Mouse (Mus musculus): ENCODE data around the gene Rnf19b. TPM values are rescaled to one million over a fixed set of nuclear protein-coding genes. Genes with fewer than 3 reads are reported as not detected.
A peak's percentile ranks its signal among the peaks of the same experiment; 100 is the strongest.

Gene Rnf19b
- polyA plus RNA-seq, 1 experiment from 2014 or later: 35.3 TPM

DNA sequence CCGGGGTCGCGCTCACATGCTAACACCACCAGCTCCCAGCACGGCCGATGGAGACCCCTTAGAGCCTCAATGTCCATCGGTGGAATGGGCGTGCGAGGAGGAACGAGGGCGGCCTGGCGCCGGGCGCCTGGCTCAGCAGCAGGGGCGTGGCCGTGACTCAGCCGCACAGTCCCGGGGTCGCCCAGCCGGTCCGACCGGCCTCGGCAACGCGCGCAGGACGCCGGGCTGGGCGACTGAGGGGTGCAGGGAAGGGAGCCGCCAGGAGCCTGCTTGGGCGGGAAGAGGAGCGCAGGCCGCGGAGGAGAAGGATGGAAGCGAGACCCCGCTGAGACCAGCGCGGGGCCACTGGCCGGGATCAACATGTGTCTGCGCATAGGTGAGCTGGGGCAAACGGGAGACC, 47.3 kb downstream of the Rnf19b start, which contains the start of gene Tmem54:
Gene Tmem54, plus strand, starts transcription at position 193 of the 400 bp plus-strand sequence.
- no peak within 1 kb of the TSS; the same call in 1 of the 2 replicates for H3K9ac ChIP-seq (replicated peaks; ENCODE audit: low read length)
- DNase-seq (no peak), ATAC-seq (ENCODE audit: low FRiP score, low TSS enrichment) (no peak)
- no peaks in the 10 kb centered on the region for H3K4me1 ChIP-seq (ENCODE audit: control insufficient read depth, insufficient read depth, low read length)
- peak within 1 kb of the TSS; percentile 37 for H3K4me2 ChIP-seq (ENCODE audit: low read length)
- no peaks in the 10 kb centered on the region for H3K36me3 ChIP-seq (ENCODE audit: control insufficient read depth, insufficient read depth, low read length)
- WGBS: 2% methylated on average over 40 of the region's 40 CpGs
- H3K27ac ChIP-seq (replicated peaks; ENCODE audit: low read depth, low read length): no peak within 1 kb of the TSS
- peak within 1 kb of the TSS; percentile 13; the same call in 1 of the 2 replicates for H3K4me3 ChIP-seq (replicated peaks; ENCODE audit: low read depth, low read length)
- H3K9me3 ChIP-seq (ENCODE audit: control insufficient read depth, low read length): no peaks in the 10 kb centered on the region
- peaks cover 28% of the 10 kb centered on the region for H3K27me3 ChIP-seq (ENCODE audit: control insufficient read depth, insufficient read depth, low read length)

DNA sequence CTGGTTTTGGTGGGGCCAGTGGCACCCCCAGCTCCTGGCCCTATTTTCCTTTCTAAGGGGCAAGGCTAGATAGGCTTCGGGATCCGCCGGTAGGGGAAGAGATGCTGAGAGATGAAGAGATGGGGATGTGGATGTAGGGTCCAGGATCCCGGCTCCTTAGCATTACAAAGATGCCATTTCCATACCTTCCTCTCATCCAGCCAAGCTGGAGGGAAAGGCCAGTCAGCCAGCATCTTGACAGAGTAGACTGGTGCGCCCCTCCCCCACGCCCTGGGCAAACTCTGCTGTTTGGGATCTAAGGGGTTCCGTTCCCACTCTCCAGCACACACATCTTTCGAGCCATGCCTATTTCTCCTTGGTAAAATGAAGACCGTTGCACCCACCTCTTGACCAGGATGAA, 48.0 kb downstream of the Rnf19b start:
- WGBS: 23% methylated on average over 9 of the region's 9 CpGs
- H3K4me1 ChIP-seq (ENCODE audit: control insufficient read depth, insufficient read depth, low read length): no peaks in the 10 kb centered on the region
- DNase-seq (no peak), ATAC-seq (ENCODE audit: low FRiP score, low TSS enrichment) (no peak)
- no peak overlapping the region for H3K4me2 ChIP-seq (ENCODE audit: low read length)
- no peaks in the 10 kb centered on the region for H3K9me3 ChIP-seq (ENCODE audit: control insufficient read depth, low read length)
- no peaks in the 10 kb centered on the region for H3K36me3 ChIP-seq (ENCODE audit: control insufficient read depth, insufficient read depth, low read length)
- no peak overlapping the region for H3K27ac ChIP-seq (replicated peaks; ENCODE audit: low read depth, low read length)
- H3K4me3 ChIP-seq (replicated peaks; ENCODE audit: low read depth, low read length): no peak overlapping the region
- H3K9ac ChIP-seq (replicated peaks; ENCODE audit: low read length): no peak overlapping the region
- peaks cover 28% of the 10 kb centered on the region for H3K27me3 ChIP-seq (ENCODE audit: control insufficient read depth, insufficient read depth, low read length)

DNA sequence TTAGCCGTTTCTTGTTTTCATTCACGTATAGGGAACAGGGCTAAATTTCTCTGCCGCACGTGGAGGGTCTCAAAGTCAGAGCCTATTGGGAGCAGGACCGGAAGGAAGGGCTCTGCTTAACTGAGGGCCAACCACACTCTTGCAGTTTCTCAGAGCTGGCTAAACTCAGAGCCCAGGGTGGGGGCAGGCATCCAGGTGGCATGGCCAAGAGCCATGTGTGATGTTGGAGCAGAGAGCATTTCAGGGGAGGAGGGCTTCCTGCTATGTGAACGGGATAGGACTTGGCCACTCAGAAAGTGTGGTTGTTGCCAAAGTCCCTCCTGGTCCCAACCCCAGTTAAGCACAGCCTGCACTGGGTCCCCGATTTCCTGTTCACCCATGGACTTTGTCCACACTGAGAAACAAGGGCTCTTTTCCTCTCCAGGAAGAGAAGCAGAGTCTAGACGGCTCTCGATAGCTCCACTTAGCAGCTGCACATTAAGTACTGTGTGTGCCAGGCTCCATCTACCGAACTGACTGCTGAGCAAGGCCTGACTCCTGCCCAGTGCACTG, 49.4 kb downstream of the Rnf19b start:
- H3K9me3 ChIP-seq (ENCODE audit: control insufficient read depth, low read length): no peaks in the 10 kb centered on the region
- ATAC-seq (ENCODE audit: low FRiP score, low TSS enrichment) (no peak), DNase-seq (no peak)
- H3K4me3 ChIP-seq (replicated peaks; ENCODE audit: low read depth, low read length): no peak overlapping the region
- WGBS: 76% methylated on average over 10 of the region's 10 CpGs
- H3K4me2 ChIP-seq (ENCODE audit: low read length): no peak overlapping the region
- H3K27me3 ChIP-seq (ENCODE audit: control insufficient read depth, insufficient read depth, low read length): peaks cover 28% of the 10 kb centered on the region
- no peak overlapping the region for H3K27ac ChIP-seq (replicated peaks; ENCODE audit: low read depth, low read length)
- no peak overlapping the region for H3K9ac ChIP-seq (replicated peaks; ENCODE audit: low read length)
- 0 out of 2 replicates have a peak, but pooled peaks cover 2% of the 10 kb centered on the region for H3K4me1 ChIP-seq (ENCODE audit: control insufficient read depth, insufficient read depth, low read length)
- no peaks in the 10 kb centered on the region for H3K36me3 ChIP-seq (ENCODE audit: control insufficient read depth, insufficient read depth, low read length)

DNA sequence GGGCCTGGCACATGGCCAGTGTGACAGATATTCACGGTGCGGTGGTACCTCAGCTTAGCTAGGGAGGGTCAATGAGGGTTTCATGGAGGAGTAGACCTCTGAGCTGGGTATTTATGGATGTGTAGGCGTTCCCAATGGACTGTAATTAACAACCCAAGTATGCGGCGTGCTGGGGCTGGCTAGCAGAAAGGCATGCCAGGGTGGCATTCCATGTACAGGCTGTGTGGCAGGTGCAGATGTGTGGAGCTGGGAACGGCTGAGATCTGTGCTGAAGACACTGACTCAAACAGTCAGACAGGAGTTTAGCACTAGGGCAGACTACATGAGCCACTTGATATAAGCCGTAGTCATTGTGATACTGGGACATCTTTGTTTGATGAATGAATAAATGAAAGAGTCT, 50.6 kb downstream of the Rnf19b start:
- H3K36me3 ChIP-seq (ENCODE audit: control insufficient read depth, insufficient read depth, low read length): no peaks in the 10 kb centered on the region
- 86% methylated on average over 7 of the region's 7 CpGs for WGBS
- no peak overlapping the region for H3K4me2 ChIP-seq (ENCODE audit: low read length)
- DNase-seq (no peak), ATAC-seq (ENCODE audit: low FRiP score, low TSS enrichment) (no peak)
- 0 out of 2 replicates have a peak, but pooled peaks cover 7% of the 10 kb centered on the region for H3K4me1 ChIP-seq (ENCODE audit: control insufficient read depth, insufficient read depth, low read length)
- H3K9me3 ChIP-seq (ENCODE audit: control insufficient read depth, low read length): no peaks in the 10 kb centered on the region
- H3K27ac ChIP-seq (replicated peaks; ENCODE audit: low read depth, low read length): no peak overlapping the region
- no peak overlapping the region for H3K4me3 ChIP-seq (replicated peaks; ENCODE audit: low read depth, low read length)
- H3K9ac ChIP-seq (replicated peaks; ENCODE audit: low read length): no peak overlapping the region
- H3K27me3 ChIP-seq (ENCODE audit: control insufficient read depth, insufficient read depth, low read length): peaks cover 28% of the 10 kb centered on the region

DNA sequence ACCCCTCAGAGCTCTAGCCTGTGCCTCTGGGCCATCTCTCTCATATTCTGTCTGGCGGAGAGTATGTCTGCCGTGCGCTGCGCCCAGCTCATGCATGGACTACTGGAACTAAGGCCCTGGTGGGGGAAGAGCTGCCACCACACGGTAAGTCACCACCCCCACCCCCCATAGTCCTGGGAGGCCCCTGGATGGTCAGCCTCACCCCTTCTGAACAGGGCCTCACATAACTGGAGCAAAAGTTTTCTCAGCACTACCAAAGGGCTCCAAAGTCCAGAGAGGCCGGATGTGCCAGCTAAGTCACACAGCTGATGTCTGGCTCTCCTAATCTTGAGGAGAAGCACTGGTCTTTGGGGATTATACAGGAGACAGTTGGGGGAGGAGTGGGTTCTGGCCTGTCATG, 52.7 kb downstream of the Rnf19b start:
- 89% methylated on average over 6 of the region's 6 CpGs for WGBS
- H3K4me1 ChIP-seq (ENCODE audit: control insufficient read depth, insufficient read depth, low read length): peaks cover 8% of the 10 kb centered on the region; the same call in 1 of the 2 replicates
- H3K27ac ChIP-seq (replicated peaks; ENCODE audit: low read depth, low read length): no peak overlapping the region
- no peak overlapping the region for H3K4me3 ChIP-seq (replicated peaks; ENCODE audit: low read depth, low read length)
- no peaks in the 10 kb centered on the region for H3K9me3 ChIP-seq (ENCODE audit: control insufficient read depth, low read length)
- no peak for ATAC-seq (ENCODE audit: low FRiP score, low TSS enrichment)
- no peak for DNase-seq
- H3K36me3 ChIP-seq (ENCODE audit: control insufficient read depth, insufficient read depth, low read length): no peaks in the 10 kb centered on the region
- peaks cover 10% of the 10 kb centered on the region for H3K27me3 ChIP-seq (ENCODE audit: control insufficient read depth, insufficient read depth, low read length)
- H3K9ac ChIP-seq (replicated peaks; ENCODE audit: low read length): no peak overlapping the region
- H3K4me2 ChIP-seq (ENCODE audit: low read length): no peak overlapping the region

DNA sequence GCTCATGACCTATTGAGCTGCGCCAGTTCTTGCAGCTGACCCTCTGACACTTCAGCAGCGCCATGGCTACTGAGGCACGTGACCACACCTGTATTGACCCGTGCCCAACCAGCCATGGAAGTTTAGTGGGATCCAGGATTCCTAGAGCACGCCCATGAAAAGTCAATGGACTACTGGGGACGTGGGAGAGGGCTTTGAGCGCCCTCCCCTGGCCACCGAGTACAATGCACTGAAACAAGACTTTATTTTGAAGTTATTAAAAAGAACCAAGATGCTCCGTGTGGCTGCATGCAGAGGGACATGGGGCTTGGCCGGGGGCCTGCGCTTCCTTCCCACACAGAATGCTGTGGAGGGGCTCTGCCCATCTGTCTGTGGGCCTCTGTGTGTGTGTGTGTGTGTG, 53.3 kb downstream of the Rnf19b start:
- H3K9ac ChIP-seq (replicated peaks; ENCODE audit: low read length): no peak overlapping the region
- no peak overlapping the region for H3K27ac ChIP-seq (replicated peaks; ENCODE audit: low read depth, low read length)
- H3K4me1 ChIP-seq (ENCODE audit: control insufficient read depth, insufficient read depth, low read length): peaks cover 12% of the 10 kb centered on the region; the same call in 1 of the 2 replicates
- ATAC-seq (ENCODE audit: low FRiP score, low TSS enrichment): no peak
- DNase-seq: no peak
- no peak overlapping the region for H3K4me3 ChIP-seq (replicated peaks; ENCODE audit: low read depth, low read length)
- no peaks in the 10 kb centered on the region for H3K9me3 ChIP-seq (ENCODE audit: control insufficient read depth, low read length)
- no peak overlapping the region for H3K4me2 ChIP-seq (ENCODE audit: low read length)
- peaks cover 4% of the 10 kb centered on the region for H3K27me3 ChIP-seq (ENCODE audit: control insufficient read depth, insufficient read depth, low read length)
- 60% methylated on average over 11 of the region's 11 CpGs for WGBS
- no peaks in the 10 kb centered on the region for H3K36me3 ChIP-seq (ENCODE audit: control insufficient read depth, insufficient read depth, low read length)

DNA sequence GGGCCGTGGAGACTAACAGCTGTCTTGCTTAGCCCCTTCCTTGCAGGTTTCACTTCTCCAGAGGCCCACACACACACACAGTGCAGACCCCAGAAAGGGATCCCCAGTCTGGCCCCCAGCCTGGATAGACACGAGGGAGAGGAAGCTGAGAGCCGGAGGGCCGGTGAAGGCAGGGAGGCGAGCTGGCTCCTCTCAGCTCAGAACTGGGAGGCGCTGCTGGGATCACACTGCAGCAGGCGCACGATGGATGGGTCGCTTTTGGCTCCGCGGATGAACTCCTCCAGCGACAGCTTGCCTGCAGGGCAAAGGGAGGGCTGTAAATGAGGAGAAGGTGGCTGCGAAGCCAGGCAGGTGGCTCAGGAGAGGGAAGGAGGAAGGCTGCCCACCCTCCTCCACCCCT, 54.2 kb downstream of the Rnf19b start:
- ATAC-seq (ENCODE audit: low FRiP score, low TSS enrichment) (no peak), DNase-seq (peak; percentile 48)
- H3K4me1 ChIP-seq (ENCODE audit: control insufficient read depth, insufficient read depth, low read length): peaks cover 12% of the 10 kb centered on the region; the same call in 1 of the 2 replicates
- H3K36me3 ChIP-seq (ENCODE audit: control insufficient read depth, insufficient read depth, low read length): no peaks in the 10 kb centered on the region
- peak overlapping the region; percentile 45; the same call in 1 of the 2 replicates for H3K27ac ChIP-seq (replicated peaks; ENCODE audit: low read depth, low read length)
- H3K4me2 ChIP-seq (ENCODE audit: low read length): no peak overlapping the region
- 64% methylated on average over 13 of the region's 13 CpGs for WGBS
- no peaks in the 10 kb centered on the region for H3K27me3 ChIP-seq (ENCODE audit: control insufficient read depth, insufficient read depth, low read length)
- no peaks in the 10 kb centered on the region for H3K9me3 ChIP-seq (ENCODE audit: control insufficient read depth, low read length)
- no peak overlapping the region for H3K9ac ChIP-seq (replicated peaks; ENCODE audit: low read length)
- no peak overlapping the region for H3K4me3 ChIP-seq (replicated peaks; ENCODE audit: low read depth, low read length)

DNA sequence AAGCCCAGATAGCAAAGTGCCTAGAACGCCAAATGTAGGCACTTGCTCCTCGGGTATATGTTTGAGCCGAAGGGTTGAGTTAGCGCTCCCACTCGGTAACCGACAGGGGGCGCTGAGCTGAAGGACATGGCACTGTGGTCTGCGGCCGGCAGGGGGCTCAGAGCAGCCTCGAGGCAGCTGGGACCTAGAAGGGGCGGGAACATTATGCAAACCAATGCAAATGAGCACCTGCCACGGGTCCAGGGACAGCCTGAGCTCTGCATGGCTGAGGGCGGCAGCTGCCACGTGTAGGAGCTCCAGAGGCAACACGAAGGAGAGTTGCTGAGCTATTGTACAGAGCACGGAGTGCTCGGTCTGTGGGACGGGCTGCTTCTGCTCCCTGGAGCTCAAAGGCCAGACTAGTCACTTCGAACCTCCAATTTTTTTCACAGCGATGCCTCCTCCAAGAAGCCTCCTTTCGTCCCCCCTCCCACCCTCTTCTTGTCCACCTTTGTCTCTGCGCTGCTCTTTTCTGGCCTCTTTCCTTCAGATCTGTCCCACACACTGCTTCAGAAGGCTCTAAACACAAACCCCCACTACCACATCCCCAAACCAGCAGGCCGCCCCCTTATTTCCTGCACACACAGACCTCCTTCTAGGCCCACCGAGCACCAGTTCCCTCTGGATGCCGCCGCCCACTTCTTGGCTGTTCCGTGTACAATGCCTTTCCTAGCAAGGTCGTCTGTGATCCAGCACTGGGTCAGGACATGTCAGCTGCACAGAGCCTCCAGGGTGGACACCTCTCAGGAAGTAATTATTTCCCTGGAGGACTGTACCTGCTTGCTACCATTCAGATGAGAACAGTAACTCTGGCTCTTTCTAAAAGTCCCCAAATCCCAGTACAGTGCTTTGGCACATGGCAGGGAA, 55.3 kb downstream of the Rnf19b start:
- H3K9ac ChIP-seq (replicated peaks; ENCODE audit: low read length): no peak overlapping the region
- DNase-seq (peak; percentile 91), ATAC-seq (ENCODE audit: low FRiP score, low TSS enrichment) (peak; percentile 87)
- H3K27me3 ChIP-seq (ENCODE audit: control insufficient read depth, insufficient read depth, low read length): no peaks in the 10 kb centered on the region
- no peak overlapping the region for H3K4me3 ChIP-seq (replicated peaks; ENCODE audit: low read depth, low read length)
- peaks cover 12% of the 10 kb centered on the region; the same call in 1 of the 2 replicates for H3K4me1 ChIP-seq (ENCODE audit: control insufficient read depth, insufficient read depth, low read length)
- H3K36me3 ChIP-seq (ENCODE audit: control insufficient read depth, insufficient read depth, low read length): no peaks in the 10 kb centered on the region
- H3K4me2 ChIP-seq (ENCODE audit: low read length): no peak overlapping the region
- H3K9me3 ChIP-seq (ENCODE audit: control insufficient read depth, low read length): no peaks in the 10 kb centered on the region
- H3K27ac ChIP-seq (replicated peaks; ENCODE audit: low read depth, low read length): peak overlapping the region; percentile 26; the same call in 1 of the 2 replicates
- WGBS: 25% methylated on average over 28 of the region's 28 CpGs

Data from midbrain, embryonic 14.5 days (tissue).